Mouse (Mus musculus) left cerebral cortex, postnatal 4 days (tissue): Measurements from ENCODE around the gene Sh3bp4. TPM values are rescaled to one million over a fixed set of nuclear protein-coding genes. Genes with fewer than 3 reads are reported as not detected.
A peak's percentile ranks its signal among the peaks of the same experiment; 100 is the strongest.

Experiments
- DNase-seq: peaks from one replicate; pipeline ENCODE4 v3.0.0-alpha.2; 2022
- intact Hi-C: fragments of 180-260 bp; cut with DNase I; formaldehyde crosslinking; loops from one replicate; pipeline ENCODE4 v1.15.1; 2025
- total RNA-seq, 2 experiments: library from RNA; stranded (reverse); gene quantifications; 2 replicates each; pipeline ENCODE4 v1.2.3; 2021

The Sh3bp4 gene
- total RNA-seq, 2 experiments from 2014 or later: 25.4 to 26.1 TPM

- DNase-seq: no peak
- intact Hi-C loops: no loop called here
Observed at GRCm38 (mm10) chr1:89175355-89175754, 105.1 kb downstream of the Sh3bp4 start.

DNA sequence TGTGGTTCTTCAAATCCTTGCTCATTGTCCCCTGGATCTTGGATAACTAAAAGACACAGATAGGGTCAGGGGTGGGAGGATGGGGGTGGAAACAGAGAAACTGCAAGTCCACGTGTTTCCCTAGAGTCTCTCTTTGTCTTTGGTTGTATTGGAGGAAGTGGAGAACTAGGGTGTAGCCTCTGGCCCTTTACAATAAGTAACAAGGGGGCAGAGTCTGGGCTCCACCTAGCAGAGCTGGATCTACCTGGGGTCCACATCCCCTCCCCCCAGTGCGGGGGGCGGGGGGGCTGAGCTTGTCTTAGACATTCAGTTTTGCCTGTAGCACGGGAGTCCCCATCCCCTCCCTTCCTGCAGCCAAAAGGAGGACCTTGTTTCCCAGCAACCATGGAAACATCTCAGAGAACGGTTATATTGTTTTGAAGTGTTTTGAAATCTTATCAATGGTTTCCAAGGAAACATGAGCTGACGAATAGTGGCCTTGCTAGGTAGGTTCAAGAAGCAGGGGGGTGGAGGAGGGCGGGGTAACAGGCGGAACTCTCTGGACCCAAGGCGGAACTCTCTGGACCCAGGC is 113.1 kb downstream of the Sh3bp4 start:
- intact Hi-C loops: no loop called here
- DNase-seq: no peak

DNA sequence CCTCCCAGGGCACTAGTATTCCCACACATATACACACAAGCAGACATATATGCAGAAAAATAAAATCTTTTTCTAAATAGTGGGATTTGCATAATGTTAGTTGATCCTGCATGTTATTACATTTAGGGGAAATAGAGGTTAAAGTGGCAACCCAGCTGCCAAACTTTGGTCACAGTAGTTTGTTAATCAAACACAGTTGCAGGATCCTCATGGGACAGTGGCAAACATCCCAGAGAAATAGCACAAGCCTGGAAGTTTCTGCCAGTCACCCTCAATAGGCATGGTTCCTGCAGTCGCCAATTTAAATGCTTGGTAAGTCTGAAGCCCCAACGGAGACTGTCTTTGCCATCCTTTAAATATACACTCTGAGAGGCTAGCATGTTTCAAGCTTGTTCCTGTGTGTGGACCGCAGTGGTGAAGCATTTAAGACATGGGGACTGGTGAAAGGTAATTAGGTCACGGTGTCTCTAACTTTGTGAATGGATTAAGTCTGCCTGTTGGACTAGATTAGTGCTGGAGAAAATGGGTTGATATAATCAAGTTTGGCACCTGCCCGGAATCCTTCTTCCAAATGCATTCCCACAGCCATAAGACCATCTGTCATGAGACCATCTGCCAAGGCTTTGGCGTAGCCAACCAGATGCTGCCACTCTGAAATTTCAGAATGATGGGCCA is 114.0 kb downstream of the Sh3bp4 start:
- intact Hi-C loops: no loop called here
- peak; percentile 73 for DNase-seq

- intact Hi-C loops: no loop called here
- DNase-seq: no peak
Observed at GRCm38 (mm10) chr1:89184839-89185238, 114.6 kb downstream of the Sh3bp4 start.

DNA sequence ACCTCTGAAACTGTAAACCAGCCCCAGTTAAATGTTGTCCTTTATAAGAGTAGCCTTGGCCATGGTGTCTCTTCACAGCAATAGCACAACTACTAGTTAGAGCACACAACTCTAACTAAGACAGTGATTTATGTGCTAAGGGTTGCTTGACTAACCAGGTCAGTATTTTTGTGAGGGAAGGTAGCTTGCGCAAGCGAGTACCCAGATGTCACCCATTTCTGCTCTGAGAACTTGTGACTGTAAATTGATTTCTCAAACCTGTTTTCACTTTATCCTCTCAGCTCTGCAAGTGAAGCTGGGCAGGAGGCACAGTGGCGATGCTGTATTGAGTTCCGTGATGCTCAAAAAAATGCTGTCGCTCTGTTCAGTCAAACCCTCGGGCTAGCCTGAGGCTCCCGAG is 117.2 kb downstream of the Sh3bp4 start:
- DNase-seq: no peak
- intact Hi-C loops: no loop called here

GRCm38 (mm10) chr1:89188091-89188490 is 117.9 kb downstream of the Sh3bp4 start:
- no peak for DNase-seq
- intact Hi-C loops: no loop called here

DNA sequence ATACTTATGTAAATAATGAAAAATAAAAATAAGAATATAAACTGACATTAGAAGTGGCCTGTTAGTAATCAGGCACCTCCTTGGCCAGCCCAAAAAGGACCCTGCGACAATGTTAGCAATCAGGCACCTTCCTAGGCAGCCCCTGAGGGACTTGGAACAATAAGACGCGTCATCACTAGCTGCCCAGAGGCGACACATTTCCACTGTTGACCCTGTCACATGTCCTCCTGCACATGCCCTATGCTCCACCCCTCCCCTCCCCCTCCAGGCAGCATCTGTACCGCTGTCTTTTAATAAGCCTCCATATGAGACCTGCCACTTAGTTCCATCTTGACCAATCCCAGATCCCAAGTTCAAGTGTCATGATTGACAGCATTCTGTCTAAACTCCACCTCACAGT is 119.0 kb downstream of the Sh3bp4 start:
- DNase-seq: no peak
- intact Hi-C loops: no loop called here

DNA sequence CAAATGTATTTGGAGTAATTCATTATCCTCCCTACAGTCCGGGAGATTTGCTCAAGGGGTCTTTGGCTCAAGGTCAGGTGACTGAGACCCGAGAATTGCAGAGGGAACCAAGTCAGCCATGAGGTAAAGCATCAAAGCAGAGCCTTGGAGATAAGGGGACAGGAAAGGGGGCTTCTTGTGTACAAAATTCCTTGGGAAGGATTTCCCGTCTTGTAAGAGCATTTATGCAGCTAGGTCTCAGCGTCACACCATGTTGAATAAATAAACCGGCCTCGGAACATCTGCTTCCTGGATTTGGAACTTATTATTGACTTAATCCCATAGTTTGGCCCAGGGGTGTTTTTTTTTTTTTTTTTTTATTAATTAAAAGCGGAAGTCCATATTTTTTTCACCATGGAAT is 120.4 kb downstream of the Sh3bp4 start:
- no peak for DNase-seq
- intact Hi-C loops: loop anchor here (5.0 to 10.0 kb wide), 2 partner anchors 118 to 836 kb away; partner anchors contain the start of gene Sh3bp4

DNA sequence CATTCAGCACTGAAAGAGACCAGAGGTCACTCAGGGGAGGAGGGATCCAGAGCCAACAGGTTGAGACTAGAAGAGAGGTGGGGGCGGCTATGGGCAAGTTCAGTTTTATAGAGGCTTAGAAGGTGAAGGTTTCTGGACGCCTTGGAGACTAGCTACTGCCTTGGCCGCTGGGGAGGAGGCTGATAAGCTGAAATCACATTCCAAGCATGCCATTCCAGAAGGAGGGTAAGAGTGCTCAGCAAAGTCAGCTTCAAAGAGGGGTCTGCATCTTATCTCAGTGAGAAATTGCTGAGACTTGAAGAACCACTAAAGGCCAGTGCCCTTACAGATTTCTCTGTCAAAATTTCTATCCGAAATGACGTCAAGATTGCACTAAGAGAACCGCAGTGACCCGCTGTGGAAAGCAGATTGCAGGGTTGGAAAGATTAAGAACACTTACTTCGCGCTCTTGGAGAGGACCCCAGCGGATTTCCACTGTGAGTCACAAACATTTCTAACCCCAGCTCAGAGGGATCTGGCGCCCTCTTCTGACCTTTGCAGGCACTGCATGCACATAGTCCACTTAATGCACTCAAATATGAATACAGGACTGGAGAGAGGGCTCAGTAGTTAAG is 121.0 kb downstream of the Sh3bp4 start:
- peak; percentile 77 for DNase-seq
- intact Hi-C loops: loop anchor here (5.0 to 10.0 kb wide), 2 partner anchors 119 to 836 kb away; partner anchors contain the start of gene Sh3bp4

GRCm38 (mm10) chr1:89192536-89193220 is 122.5 kb downstream of the Sh3bp4 start:
- DNase-seq: no peak
- intact Hi-C loops: loop anchor here (5.0 to 10.0 kb wide), 2 partner anchors 120 to 838 kb away; partner anchors contain the start of gene Sh3bp4

DNA sequence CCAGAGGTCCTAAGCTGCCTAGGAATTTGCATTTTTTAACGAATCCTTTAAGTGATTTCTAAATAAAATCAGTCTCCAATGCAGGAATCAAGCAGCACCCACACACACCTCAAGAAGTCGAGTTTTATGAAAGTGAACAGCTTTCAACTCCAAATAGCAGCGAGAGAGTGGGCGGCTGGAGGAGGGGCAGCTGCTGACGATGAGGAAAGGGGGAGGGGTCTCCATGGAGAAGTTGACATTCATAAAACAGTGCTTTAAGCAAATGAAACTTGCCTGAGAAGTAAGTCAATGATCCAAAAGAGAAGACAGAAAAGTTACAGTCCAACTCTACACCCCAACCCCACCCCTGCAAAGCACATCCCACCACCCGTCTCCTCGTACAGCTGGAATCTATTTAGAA is 123.4 kb downstream of the Sh3bp4 start:
- intact Hi-C loops: loop anchor here (5.0 to 10.0 kb wide), 2 partner anchors 121 to 839 kb away; partner anchors contain the start of gene Sh3bp4
- DNase-seq: no peak

DNA sequence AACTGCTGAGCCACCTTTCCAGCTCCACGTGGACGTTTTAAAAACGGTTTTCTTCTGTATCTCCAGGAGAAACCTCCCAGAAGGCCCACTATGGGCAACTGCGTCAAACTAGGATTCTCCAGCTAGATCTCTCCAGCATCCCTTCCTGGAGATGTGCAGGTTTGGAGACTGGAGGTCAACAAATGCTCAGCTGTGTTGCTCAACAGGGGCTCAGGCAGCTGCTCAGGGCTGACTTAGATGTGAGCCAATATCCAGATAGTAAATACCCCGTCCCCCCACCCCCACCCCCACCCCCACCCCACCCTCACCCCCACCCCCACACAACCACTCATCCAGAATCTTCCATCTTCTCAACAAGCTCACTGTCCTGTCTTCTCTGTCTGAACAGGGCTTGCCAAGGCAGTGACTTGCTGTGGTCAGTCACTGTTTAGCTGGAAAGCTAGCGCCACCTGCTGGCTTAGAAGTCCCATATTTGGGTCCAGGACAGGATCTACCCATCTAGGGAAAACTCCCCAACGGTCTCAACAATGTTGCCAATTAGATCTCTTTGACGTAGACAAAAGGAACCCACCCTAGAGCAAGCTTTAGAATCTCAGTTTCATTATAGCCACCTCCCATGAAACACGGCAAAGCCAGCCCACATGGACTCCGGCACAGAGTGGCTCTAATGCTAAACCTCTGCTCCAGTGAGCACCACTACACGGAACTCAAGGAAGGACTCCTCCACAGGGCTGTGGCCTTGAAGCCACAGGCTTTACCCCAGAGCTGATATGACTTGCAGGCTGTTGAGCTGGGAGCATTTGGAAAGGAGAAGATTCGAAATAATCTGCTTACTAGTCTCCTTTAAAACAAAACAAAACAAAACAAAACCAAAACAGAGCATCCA is 125.9 kb downstream of the Sh3bp4 start:
- intact Hi-C loops: loop anchor here (5.0 to 10.0 kb wide), 2 partner anchors 444 to 841 kb away; no protein-coding TSS in a partner anchor
- DNase-seq: peak; percentile 90
